Mouse (Mus musculus): ENCODE measurements at regions not wholly inside any gene's neighbourhood (a gene's known extent, or its start where the extent isn't known, plus 50 kb on each side); places are given as distances from the start of the nearest gene placed in this dataset.

DNA sequence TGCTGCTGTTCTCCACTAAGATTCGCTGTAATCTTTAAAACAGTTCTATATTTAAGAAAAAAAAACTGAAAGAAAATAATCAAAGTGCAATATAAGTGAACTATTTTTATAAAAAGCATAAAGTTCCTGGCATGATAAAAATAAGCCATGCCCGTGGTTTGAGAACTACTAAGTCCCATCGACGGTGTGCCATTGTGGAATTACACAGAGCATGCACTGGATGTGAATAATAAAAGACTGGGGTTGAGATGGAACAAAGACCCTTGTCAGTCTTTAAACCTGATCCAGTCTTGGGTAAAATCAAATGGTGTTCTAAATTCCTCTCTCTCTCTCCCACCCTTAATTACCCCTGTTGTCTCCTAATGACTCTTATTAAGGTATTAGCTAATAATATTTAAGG is 137.7 kb upstream of the Gpc5 start:
- whole genome bisulfite sequencing, result 40% methylated on average over 4 of the region's 4 CpGs
- Histone ChIP-seq H3K36me3 (no peaks in the 10 kb centered on the region), H3K9ac (no peak overlapping the region), H3K4me3 (no peak overlapping the region), H3K27ac (no peak overlapping the region), H3K4me1 (peaks cover 8% of the 10 kb centered on the region), H3K9me3 (no peaks in the 10 kb centered on the region), H3K4me2 (replicated peaks) (no peak overlapping the region), H3K27me3 (no peaks in the 10 kb centered on the region)
- ATAC-seq (ENCODE audit: insufficient number of reproducible peaks, insufficient read depth, low FRiP score, low TSS enrichment), result no peak

DNA sequence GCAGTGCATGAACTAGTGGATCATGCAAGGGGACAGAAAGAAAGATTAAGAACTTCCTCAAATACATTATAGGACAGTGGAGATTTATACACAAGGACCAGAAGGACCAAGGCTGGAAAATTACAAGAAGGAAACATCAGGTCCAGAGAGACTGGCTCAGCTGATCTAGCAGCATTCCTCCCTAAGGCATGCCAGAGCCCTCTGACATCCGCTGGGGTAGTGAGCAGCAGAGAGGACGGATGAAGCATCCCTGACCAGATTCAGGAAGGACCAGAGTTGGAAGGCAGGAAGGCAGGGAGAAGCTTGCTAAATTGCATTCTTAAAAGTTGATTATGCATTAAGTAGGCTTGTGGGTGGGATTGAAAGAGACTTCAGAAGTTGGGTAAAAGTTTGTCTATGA is 136.4 kb upstream of the Gpc5 start:
- H3K9me3 ChIP-seq, result no peaks in the 10 kb centered on the region
- no peak overlapping the region for H3K9ac ChIP-seq
- H3K27me3 ChIP-seq, result no peaks in the 10 kb centered on the region
- WGBS, result 24% methylated on average over 2 of the region's 2 CpGs
- no peak overlapping the region for H3K4me2 ChIP-seq (replicated peaks)
- no peak for ATAC-seq (ENCODE audit: insufficient number of reproducible peaks, insufficient read depth, low FRiP score, low TSS enrichment)
- H3K4me1 ChIP-seq, result peaks cover 8% of the 10 kb centered on the region
- no peak overlapping the region for H3K4me3 ChIP-seq
- no peak overlapping the region for H3K27ac ChIP-seq
- no peaks in the 10 kb centered on the region for H3K36me3 ChIP-seq

DNA sequence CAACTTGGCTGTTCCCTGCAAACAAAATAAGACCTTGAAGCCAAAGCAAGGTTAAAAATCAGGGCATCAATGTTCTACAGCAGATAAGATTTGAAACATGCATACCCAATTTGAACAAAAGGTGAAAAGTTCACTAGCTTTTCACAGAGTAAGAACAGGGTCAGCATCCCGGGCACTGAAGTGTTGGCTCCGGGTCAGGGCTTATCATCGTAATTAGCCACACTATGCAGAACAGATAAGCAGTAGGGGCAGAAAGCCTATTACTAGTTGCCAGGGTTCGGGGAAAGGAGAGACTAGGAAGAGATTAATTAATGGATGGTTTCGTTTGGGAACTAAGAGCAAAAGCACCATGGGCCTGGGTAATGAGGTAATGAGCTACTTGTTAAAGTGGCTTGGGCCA is 131.7 kb upstream of the Gpc5 start:
- Histone ChIP-seq H3K9me3 (no peaks in the 10 kb centered on the region), H3K36me3 (no peaks in the 10 kb centered on the region), H3K27ac (no peak overlapping the region), H3K4me1 (no peaks in the 10 kb centered on the region), H3K4me2 (replicated peaks) (no peak overlapping the region), H3K4me3 (no peak overlapping the region), H3K9ac (no peak overlapping the region), H3K27me3 (no peaks in the 10 kb centered on the region)
- 34% methylated on average over 5 of the region's 5 CpGs for WGBS
- ATAC-seq (ENCODE audit: insufficient number of reproducible peaks, insufficient read depth, low FRiP score, low TSS enrichment), result no peak

DNA sequence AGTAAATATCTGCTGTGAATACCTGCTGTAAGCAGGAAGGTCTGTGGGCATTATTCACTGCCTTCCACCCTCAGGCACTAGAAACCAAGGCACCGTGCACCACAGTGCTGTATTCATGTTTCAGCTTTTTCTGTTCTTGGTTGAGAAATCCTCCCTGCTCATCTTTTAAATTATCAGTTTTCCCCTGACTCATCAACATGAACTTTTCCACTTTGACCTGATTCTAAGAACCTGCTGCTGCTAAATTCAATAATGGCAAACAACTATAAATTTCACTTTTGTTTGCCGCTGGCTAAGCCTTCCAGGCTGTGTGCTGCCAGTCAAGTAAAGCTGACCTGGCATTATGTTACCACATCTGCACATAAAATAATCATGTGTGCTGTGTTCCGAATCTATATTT is 126.1 kb upstream of the Gpc5 start:
- no peak overlapping the region for H3K4me2 ChIP-seq (replicated peaks)
- no peak for ATAC-seq (ENCODE audit: insufficient number of reproducible peaks, insufficient read depth, low FRiP score, low TSS enrichment)
- no peaks in the 10 kb centered on the region for H3K9me3 ChIP-seq
- no peak overlapping the region for H3K27ac ChIP-seq
- no peak overlapping the region for H3K4me3 ChIP-seq
- H3K9ac ChIP-seq, result no peak overlapping the region
- H3K27me3 ChIP-seq, result no peaks in the 10 kb centered on the region
- H3K36me3 ChIP-seq, result no peaks in the 10 kb centered on the region
- WGBS, result 43% methylated on average over 3 of the region's 3 CpGs
- no peaks in the 10 kb centered on the region for H3K4me1 ChIP-seq

DNA sequence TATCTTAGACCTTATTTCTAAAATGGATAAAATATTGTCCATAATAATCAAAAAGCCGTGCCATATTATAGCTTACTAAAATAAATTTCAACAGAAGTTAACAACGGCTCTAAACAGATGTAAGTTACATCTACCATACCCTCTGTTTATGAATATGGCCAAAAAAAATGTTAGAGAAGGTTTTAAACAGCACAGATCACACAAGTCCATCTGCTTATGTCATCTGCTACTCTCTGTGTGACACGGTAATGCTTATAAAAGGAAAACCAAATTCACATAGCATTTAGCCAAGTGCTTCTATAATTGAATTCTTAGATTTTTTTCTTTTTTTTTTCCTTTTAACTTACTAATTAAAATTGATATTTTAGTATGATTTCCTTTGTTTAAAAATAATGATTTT is 123.0 kb upstream of the Gpc5 start:
- Histone ChIP-seq H3K4me2 (replicated peaks) (no peak overlapping the region), H3K4me3 (no peak overlapping the region), H3K27ac (no peak overlapping the region), H3K27me3 (no peaks in the 10 kb centered on the region), H3K36me3 (no peaks in the 10 kb centered on the region), H3K9me3 (no peaks in the 10 kb centered on the region), H3K4me1 (no peaks in the 10 kb centered on the region), H3K9ac (no peak overlapping the region)
- 98% methylated on average over 3 of the region's 3 CpGs for whole genome bisulfite sequencing
- ATAC-seq (ENCODE audit: insufficient number of reproducible peaks, insufficient read depth, low FRiP score, low TSS enrichment), result no peak

DNA sequence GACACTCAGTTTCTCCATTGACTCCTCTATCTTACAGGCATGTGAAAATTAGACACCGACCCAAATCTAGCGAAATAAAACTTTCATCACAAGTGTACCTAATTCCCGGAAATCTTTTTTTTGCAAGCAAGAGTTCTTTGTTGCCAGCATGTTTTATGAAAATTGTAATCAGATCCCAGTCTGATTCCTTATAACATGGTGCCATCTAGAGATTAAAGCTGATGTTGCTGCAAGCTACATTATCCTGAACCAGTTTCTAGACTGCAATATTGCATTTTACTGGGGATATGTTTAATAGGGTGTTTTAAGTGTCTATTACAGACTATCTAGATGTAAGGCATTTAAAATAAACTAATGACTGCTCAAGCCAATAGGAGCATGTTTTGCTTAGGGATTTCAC is 110.9 kb upstream of the Gpc5 start:
- H3K9me3 ChIP-seq, result no peaks in the 10 kb centered on the region
- no peak overlapping the region for H3K9ac ChIP-seq
- H3K36me3 ChIP-seq, result no peaks in the 10 kb centered on the region
- H3K4me1 ChIP-seq, result no peaks in the 10 kb centered on the region
- H3K4me2 ChIP-seq (replicated peaks), result no peak overlapping the region
- 61% methylated on average over 3 of the region's 3 CpGs for WGBS
- ATAC-seq (ENCODE audit: insufficient number of reproducible peaks, insufficient read depth, low FRiP score, low TSS enrichment), result no peak
- no peak overlapping the region for H3K4me3 ChIP-seq
- no peak overlapping the region for H3K27ac ChIP-seq
- H3K27me3 ChIP-seq, result no peaks in the 10 kb centered on the region

DNA sequence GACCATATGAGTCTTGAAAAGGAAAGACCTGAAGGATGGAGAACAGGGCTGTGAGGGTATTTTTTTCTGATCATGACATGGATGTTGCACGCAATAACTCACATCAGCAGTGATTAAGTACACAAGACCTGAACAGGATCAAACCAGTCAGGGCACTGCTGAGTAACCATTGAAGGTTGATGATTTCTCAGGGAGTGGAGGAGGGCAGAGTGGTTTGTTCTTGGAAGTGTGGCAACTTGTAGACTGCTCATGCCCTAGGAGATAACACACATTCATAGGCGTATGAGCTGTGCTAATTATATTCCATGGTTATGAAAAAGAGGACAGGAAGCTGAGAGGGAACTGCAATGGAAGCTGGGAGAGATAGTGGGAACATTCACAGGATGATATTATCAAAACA is 88.8 kb upstream of the Gpc5 start:
- H3K4me1 ChIP-seq, result no peaks in the 10 kb centered on the region
- no peaks in the 10 kb centered on the region for H3K27me3 ChIP-seq
- no peak overlapping the region for H3K4me2 ChIP-seq (replicated peaks)
- no peak overlapping the region for H3K4me3 ChIP-seq
- no peaks in the 10 kb centered on the region for H3K36me3 ChIP-seq
- no peak overlapping the region for H3K27ac ChIP-seq
- H3K9ac ChIP-seq, result no peak overlapping the region
- no peak for ATAC-seq (ENCODE audit: insufficient number of reproducible peaks, insufficient read depth, low FRiP score, low TSS enrichment)
- H3K9me3 ChIP-seq, result no peaks in the 10 kb centered on the region
- WGBS, result 89% methylated on average over 2 of the region's 2 CpGs

DNA sequence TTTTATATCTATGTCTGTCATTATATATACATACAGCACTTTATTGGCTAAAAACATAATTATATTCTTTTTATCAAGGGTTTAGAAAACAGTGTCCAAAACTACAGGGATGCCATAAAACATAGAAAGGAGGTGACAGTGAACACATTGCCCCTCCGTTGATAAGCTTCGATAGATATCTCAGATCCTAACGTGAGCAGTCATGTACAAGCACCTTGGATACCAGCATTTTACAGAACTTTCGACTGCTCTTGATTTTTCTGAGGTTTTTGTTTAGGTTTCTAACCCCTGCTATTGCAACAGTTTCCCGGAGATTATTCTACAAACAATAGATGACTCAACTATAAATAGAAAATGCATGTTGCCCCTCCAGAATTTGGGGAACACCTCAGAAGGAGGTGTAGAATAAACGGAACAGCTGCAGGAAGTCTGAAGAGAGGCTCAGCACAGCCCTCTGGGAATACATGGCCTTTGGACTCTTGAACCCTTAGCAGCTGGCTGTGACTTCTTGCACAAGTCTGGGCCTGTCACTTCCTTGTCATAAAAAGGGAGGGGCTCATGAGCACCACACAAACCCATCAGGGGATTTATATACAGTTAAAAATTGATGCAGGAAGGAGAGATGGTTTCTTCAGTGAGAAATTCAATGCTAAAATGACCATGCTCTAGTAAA is 87.1 kb upstream of the Gpc5 start:
- 71% methylated on average over 6 of the region's 6 CpGs for WGBS
- H3K36me3 ChIP-seq, result no peaks in the 10 kb centered on the region

DNA sequence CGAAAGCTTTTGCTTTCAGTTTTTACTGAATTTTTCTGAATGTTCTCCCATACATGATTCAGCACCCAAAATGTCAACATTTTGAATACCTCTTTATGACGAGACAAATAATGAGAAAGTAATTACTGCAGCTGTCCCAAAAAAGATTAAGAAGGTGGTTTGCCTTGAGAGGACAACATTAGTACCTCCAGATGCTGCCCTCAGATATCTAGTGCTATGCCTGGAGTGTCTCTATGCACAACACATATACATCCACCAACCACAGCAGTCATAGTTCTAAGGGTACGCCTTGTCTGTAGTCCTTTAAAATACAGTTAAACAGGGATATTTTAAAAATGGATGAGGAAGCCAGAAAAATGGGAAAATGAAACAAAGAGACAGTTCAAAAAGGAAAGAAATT is 81.1 kb upstream of the Gpc5 start:
- WGBS, result 75% methylated on average over 3 of the region's 3 CpGs
- no peak for ATAC-seq (ENCODE audit: insufficient number of reproducible peaks, insufficient read depth, low FRiP score, low TSS enrichment)

More for the DNA sequence above, 87.1 kb upstream of the Gpc5 start:
- Histone ChIP-seq H3K27me3 (no peaks in the 10 kb centered on the region), H3K4me2 (replicated peaks) (no peak overlapping the region), H3K9me3 (no peaks in the 10 kb centered on the region), H3K4me3 (no peak overlapping the region), H3K9ac (no peak overlapping the region), H3K4me1 (no peaks in the 10 kb centered on the region), H3K27ac (no peak overlapping the region)
- ATAC-seq (ENCODE audit: insufficient number of reproducible peaks, insufficient read depth, low FRiP score, low TSS enrichment), result no peak

DNA sequence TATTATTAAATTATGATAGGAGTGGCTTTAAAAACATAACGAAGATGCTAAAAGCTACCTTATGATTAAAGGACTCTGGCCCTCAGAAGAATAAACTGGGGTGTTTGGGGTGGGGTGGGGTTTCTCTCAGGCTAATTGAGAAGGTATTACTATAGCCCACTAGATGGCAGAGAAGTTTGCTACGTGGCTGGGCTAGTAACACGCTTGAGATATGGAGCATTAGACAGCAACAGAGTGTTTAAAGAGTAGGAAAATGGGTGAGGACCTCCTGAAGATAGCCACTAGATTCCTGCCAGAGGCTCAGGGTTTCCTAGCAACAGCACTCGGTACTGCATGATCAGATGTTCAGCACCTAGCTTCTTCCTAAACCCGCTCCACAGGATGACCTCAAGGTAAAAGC is 76.7 kb upstream of the Gpc5 start:
- no peaks in the 10 kb centered on the region for H3K4me1 ChIP-seq
- no peak overlapping the region for H3K27ac ChIP-seq
- H3K36me3 ChIP-seq, result no peaks in the 10 kb centered on the region
- no peaks in the 10 kb centered on the region for H3K9me3 ChIP-seq
- 43% methylated on average over 5 of the region's 5 CpGs for WGBS
- ATAC-seq (ENCODE audit: insufficient number of reproducible peaks, insufficient read depth, low FRiP score, low TSS enrichment), result no peak
- no peak overlapping the region for H3K4me2 ChIP-seq (replicated peaks)
- no peak overlapping the region for H3K9ac ChIP-seq
- no peak overlapping the region for H3K4me3 ChIP-seq
- no peaks in the 10 kb centered on the region for H3K27me3 ChIP-seq

More for the DNA sequence above, 81.1 kb upstream of the Gpc5 start:
- no peaks in the 10 kb centered on the region for H3K27me3 ChIP-seq
- H3K9ac ChIP-seq, result no peak overlapping the region
- H3K27ac ChIP-seq, result no peak overlapping the region
- H3K4me2 ChIP-seq (replicated peaks), result no peak overlapping the region
- H3K36me3 ChIP-seq, result no peaks in the 10 kb centered on the region
- H3K9me3 ChIP-seq, result no peaks in the 10 kb centered on the region
- H3K4me1 ChIP-seq, result no peaks in the 10 kb centered on the region
- no peak overlapping the region for H3K4me3 ChIP-seq

DNA sequence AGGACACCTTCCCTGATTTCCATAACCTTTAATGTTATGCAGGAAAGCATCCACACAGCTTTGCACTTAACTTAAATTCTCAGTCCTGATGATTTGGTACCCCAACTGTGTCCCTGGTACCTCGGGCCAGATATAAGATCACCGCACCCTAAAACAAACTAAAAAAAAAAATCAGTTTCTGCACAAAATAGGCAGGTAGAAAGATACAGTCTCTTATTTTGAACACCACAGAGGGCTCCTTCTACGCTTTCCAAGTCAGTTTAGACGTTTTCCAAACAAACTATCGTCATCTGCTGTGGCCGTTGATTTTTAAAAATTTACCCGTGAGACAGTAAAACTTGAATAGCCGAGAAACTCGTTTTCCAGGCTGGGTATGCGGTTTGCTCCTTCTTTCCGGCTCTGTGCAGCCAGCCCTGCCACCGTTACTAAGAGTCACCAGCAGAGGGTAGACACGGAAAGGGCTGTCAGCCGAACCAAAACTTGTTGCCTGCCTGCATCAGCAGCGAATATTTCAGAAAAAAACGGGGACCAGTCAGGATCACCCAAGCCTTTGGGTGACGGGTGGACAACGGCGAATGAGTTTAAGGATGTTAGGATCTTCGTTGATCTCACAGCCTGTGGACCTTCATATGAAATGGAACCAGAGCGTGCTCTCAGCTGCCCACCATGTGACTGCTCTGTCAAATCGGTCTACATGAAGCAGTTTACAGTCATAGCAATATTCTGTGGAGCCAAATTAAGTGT is 74.4 kb upstream of the Gpc5 start:
- H3K4me2 ChIP-seq (replicated peaks), result peak overlapping the region; percentile 49
- no peaks in the 10 kb centered on the region for H3K36me3 ChIP-seq
- no peak overlapping the region for H3K27ac ChIP-seq
- H3K4me3 ChIP-seq, result peak overlapping the region; percentile 33
- WGBS, result 18% methylated on average over 22 of the region's 22 CpGs
- H3K9ac ChIP-seq, result no peak overlapping the region
- no peaks in the 10 kb centered on the region for H3K9me3 ChIP-seq
- peak; percentile 47; the same call in 1 of the 2 replicates for ATAC-seq (ENCODE audit: insufficient number of reproducible peaks, insufficient read depth, low FRiP score, low TSS enrichment)
- H3K4me1 ChIP-seq, result no peaks in the 10 kb centered on the region
- no peaks in the 10 kb centered on the region for H3K27me3 ChIP-seq

DNA sequence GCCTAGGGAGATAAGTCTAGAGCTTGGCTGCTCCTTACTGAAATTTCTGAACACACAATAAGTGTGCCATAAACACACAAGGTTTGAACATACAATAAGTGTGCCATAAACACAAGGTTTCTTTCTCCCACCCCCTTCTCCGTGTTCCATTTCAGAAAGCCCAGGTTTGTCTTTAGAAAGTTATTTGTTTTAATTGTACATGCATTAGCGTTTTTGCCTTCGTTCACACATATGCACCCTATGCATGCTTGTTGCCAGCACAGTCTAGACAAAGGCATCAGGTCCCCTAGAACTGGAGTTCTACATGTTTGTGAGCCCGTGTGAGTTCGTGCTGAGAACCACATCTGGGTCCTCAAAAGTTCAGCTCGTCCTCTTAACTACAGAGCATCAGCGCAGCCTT is 64.0 kb upstream of the Gpc5 start:
- no peak overlapping the region for H3K9ac ChIP-seq
- H3K27ac ChIP-seq, result no peak overlapping the region
- ATAC-seq (ENCODE audit: insufficient number of reproducible peaks, insufficient read depth, low FRiP score, low TSS enrichment), result no peak
- no peak overlapping the region for H3K4me2 ChIP-seq (replicated peaks)
- H3K27me3 ChIP-seq, result no peaks in the 10 kb centered on the region
- no peak overlapping the region for H3K4me3 ChIP-seq
- no peaks in the 10 kb centered on the region for H3K4me1 ChIP-seq
- no peaks in the 10 kb centered on the region for H3K36me3 ChIP-seq
- 84% methylated on average over 7 of the region's 7 CpGs for WGBS
- no peaks in the 10 kb centered on the region for H3K9me3 ChIP-seq

Data from embryonic facial prominence, embryonic 12.5 days (tissue).